Mouse (Mus musculus) liver, embryonic 12.5 days (tissue): ENCODE data around the gene Pigc. TPM values are rescaled to one million over a fixed set of nuclear protein-coding genes. Genes with fewer than 3 reads are reported as not detected.

ENCODE experiments used
- ATAC-seq: fragments of 200-750 bp; cut with Nextera tagmentation; 2 replicates; pipeline ENCODE4 v1.8.0; 2017; ENCODE audit warnings: moderate number of reproducible peaks, mild to moderate bottlenecking, moderate library complexity
- H3K27ac ChIP-seq: fragments of 300-500 bp; sonication (generic); 2 replicates; pipeline ENCODE4 v1.5.1; 2016; ENCODE audit warnings: mild to moderate bottlenecking
- H3K27me3 ChIP-seq: fragments of 300-500 bp; sonication (generic); replicated peaks from 2 replicates; pipeline ENCODE4 v1.6.1; 2016; ENCODE audit warnings: mild to moderate bottlenecking, moderate library complexity
- H3K36me3 ChIP-seq: fragments of 300-500 bp; sonication (generic); 2 replicates; pipeline ENCODE4 v1.6.1; 2016; ENCODE audit warnings: mild to moderate bottlenecking, moderate library complexity
- H3K4me1 ChIP-seq: fragments of 300-500 bp; sonication (generic); 2 replicates; pipeline ENCODE4 v1.6.1; 2016
- H3K4me2 ChIP-seq: fragments of 300-500 bp; sonication (generic); 2 replicates; pipeline ENCODE4 v1.6.1; 2016; ENCODE audit warnings: mild to moderate bottlenecking, moderate library complexity
- H3K4me3 ChIP-seq: fragments of 300-500 bp; sonication (generic); 2 replicates; pipeline ENCODE4 v1.5.1; 2016; ENCODE audit warnings: mild to moderate bottlenecking, moderate library complexity
- H3K9ac ChIP-seq: fragments of 300-500 bp; sonication (generic); 2 replicates; pipeline ENCODE4 v1.6.1; 2016; ENCODE audit warnings: mild to moderate bottlenecking, moderate library complexity
- H3K9me3 ChIP-seq: fragments of 300-500 bp; sonication (generic); replicated peaks from 2 replicates; pipeline ENCODE4 v1.6.1; 2016; ENCODE audit warnings: mild to moderate bottlenecking, moderate library complexity
- WGBS: fragments of 180-500 bp; shearing (Covaris S2); methylation state at CpG from one replicate; pipeline ENCODE4 v1.1.7; 2016; ENCODE audit not compliant: insufficient replicate concordance; 5-methylcytosine and 5-hydroxymethylcytosine counted together
- polyA plus RNA-seq: library from polyadenylated mRNA; unstranded; fragments of >200 nt; fragmentation: Nextera tagmentation; extraction: Ambion mirVana; gene quantifications from 2 replicates; pipeline ENCODE4 v1.2.1, GENCODE M21; 2016

Pigc gene
- polyA plus RNA-seq, 1 experiment from 2014 or later, result 12.2 TPM

DNA sequence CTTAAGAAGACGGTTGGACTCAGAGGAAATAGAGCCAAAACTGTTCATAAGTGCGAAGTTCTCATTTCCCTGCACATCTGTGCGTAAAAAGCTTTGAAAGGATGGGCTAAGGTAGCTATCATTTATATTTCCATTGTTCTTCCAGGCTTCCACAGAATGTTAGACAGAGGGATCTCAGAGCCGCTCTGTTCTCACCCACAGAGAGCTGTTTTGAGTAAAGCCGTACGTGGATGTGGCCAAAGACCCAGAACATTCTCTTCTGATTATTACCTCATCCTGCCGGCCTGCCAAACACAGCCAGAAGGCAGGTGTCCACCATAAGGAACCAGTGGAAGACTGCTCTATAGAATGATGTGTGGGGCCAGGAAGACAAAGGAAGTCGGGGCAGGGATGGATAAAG lies 32.3 kb downstream of the Pigc start:
- no peak overlapping the region for H3K9ac ChIP-seq
- no peak overlapping the region for H3K4me3 ChIP-seq
- H3K4me2 ChIP-seq, result no peak overlapping the region
- 74% methylated on average over 8 of the region's 8 CpGs for WGBS
- no peaks in the 10 kb centered on the region; the same call in 1 of the 2 replicates for H3K4me1 ChIP-seq
- H3K36me3 ChIP-seq, result no peaks in the 10 kb centered on the region
- no peak for ATAC-seq
- no peaks in the 10 kb centered on the region for H3K27me3 ChIP-seq
- H3K9me3 ChIP-seq, result no peaks in the 10 kb centered on the region
- no peak overlapping the region for H3K27ac ChIP-seq

DNA sequence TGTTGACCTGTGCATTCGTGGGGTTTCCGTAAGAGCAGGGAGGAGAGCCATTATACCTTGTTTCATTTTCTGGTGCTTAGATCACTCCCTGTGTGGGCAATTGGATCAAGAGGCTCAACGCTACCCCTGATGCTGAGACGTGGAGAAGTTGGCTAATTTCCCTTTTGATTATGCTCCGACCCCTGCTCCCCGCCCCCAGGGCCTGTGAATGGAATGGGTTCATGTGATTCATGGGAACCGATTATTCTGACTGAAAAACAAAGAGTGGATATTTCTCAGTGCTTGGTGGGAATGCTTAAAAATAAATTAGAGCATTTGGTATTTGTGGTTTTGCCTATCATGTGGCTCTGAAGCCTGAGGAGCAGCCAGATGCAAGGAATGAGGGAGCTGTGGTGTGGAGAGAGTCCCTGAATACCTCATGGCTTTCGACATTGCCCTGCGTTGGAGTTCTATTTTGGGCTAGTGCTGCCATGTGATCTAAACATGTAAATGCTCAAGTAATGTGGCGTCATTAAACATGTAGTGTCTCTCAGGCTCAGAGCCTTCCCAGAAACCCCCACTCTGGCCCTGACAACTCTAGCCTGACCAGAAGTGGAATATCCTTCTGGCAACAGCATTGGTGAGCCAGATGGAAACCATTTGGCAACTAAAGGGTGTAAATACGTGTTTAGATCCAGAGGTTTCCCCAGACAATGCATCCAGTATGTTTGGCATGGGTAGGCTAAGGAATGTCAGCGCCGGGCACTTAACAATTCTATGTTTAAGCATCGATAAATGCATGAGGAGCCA lies 34.9 kb downstream of the Pigc start:
- no peak for ATAC-seq
- Histone ChIP-seq H3K9me3 (no peaks in the 10 kb centered on the region), H3K4me2 (no peak overlapping the region), H3K4me1 (no peaks in the 10 kb centered on the region), H3K27ac (no peak overlapping the region), H3K9ac (no peak overlapping the region), H3K4me3 (no peak overlapping the region), H3K27me3 (no peaks in the 10 kb centered on the region), H3K36me3 (no peaks in the 10 kb centered on the region)
- WGBS, result 69% methylated on average over 14 of the region's 14 CpGs

DNA sequence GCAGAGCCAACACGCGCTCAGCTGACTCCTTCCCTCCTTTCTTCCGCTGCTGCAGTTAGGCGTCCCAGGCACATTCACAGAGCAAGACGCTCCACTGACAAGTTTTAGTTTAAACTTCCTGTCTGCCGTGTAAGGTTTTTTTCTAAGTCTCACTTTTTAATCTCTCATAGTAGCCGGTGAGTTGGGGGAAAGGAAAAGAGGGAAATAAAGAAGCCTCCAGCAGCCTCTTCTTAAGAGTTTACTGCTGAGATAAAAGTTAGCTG lies 35.5 kb downstream of the Pigc start:
- H3K27me3 ChIP-seq, result no peaks in the 10 kb centered on the region
- H3K9me3 ChIP-seq, result no peaks in the 10 kb centered on the region
- H3K9ac ChIP-seq, result no peak overlapping the region
- no peak for ATAC-seq
- H3K4me3 ChIP-seq, result no peak overlapping the region
- H3K36me3 ChIP-seq, result no peaks in the 10 kb centered on the region
- H3K4me2 ChIP-seq, result no peak overlapping the region
- 54% methylated on average over 7 of the region's 7 CpGs for WGBS
- H3K27ac ChIP-seq, result no peak overlapping the region
- H3K4me1 ChIP-seq, result no peaks in the 10 kb centered on the region

DNA sequence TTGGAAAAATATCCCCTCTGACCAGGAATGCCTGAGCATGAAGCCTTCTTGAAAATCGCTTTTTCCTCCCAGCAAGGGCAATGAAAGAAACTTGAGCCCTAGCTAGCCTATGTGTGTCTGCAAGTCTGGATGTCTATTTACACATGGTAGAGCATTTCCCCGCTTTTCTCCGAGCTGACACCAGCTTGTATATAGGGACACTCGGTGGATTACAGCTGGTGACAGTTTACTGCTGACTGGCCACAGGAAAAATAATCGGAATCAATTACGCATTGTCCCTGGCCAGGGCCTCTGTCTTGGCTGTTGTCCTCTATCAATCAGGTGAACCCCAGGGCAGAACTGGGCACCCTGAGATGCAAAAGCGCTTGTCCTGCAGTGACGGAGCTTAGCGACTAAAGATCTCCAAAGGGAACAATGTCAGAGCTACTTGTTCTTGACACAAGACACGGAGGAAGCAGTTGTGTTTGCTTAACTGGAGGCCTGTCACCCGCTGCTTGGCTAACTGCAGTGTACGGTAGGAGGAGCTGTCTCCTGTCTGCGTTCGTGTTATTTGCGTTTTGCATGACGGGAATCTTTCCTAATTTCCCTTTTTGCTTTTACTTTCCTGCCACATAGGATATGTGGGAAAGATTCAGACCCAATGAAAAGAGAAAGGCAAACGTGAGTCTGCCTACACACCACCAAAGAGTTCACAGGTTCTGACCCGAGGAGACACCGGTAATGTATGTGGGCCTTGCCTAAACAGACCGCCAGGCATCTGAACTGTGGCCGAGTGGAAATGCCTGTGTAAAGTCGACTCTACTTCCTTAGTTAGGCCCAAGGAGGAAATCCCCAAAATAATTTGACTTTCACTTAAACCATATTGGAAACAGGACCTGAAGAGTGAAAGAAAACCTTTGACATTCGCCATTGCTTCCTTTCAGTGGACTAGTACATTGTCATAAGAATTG lies 36.1 kb downstream of the Pigc start:
- Histone ChIP-seq H3K36me3 (no peaks in the 10 kb centered on the region), H3K9ac (no peak overlapping the region), H3K4me1 (no peaks in the 10 kb centered on the region), H3K4me2 (peak overlapping the region; percentile 21), H3K4me3 (no peak overlapping the region), H3K9me3 (no peaks in the 10 kb centered on the region), H3K27me3 (no peaks in the 10 kb centered on the region), H3K27ac (peak overlapping the region; percentile 0; the same call in 1 of the 2 replicates)
- ATAC-seq, result no peak
- WGBS, result 60% methylated on average over 23 of the region's 23 CpGs

DNA sequence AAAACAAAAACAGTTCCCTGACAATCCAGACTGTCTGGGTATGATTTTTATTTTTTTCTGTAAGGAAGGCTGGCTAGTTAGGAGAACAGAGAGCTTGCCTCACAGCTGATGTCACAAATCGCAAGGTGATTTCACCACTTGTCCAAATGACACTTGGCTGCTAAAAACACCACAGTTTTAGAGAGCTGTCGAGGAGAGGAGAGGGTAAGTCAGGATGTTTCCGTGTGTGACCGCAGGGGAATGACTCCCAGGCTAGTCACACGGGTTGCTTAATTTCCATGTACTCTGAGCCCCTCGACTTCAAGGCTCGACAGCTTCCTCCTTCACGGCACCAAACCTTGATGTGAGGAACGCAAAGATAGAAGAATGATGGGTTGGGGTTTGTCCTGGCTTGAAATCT lies 37.1 kb downstream of the Pigc start:
- no peak overlapping the region for H3K4me3 ChIP-seq
- no peaks in the 10 kb centered on the region for H3K9me3 ChIP-seq
- no peaks in the 10 kb centered on the region for H3K27me3 ChIP-seq
- H3K27ac ChIP-seq, result no peak overlapping the region
- H3K4me1 ChIP-seq, result no peaks in the 10 kb centered on the region
- no peak overlapping the region for H3K4me2 ChIP-seq
- WGBS, result 46% methylated on average over 9 of the region's 9 CpGs
- no peak for ATAC-seq
- H3K36me3 ChIP-seq, result no peaks in the 10 kb centered on the region
- no peak overlapping the region for H3K9ac ChIP-seq

DNA sequence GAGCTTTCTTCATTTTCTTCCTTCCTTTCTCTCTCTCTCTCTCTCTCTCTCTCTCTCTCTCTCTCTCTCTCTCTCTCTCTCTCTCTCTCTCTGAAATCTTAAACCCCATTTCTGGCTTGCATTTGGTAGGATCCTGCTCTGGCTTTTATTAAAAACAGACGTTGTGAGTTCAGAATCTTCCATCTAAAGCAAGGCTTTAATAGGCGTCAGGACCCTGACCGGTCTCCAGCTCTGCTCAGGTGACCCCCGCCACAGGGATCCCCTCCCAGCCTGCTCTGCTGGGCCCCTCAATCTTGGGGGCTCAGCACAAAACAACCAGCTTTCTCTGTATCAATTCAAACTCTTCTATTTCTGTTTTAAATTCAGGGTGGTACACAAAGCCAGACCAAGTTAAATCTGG lies 39.2 kb downstream of the Pigc start:
- WGBS, result 65% methylated on average over 4 of the region's 4 CpGs
- no peak for ATAC-seq
- Histone ChIP-seq H3K9ac (no peak overlapping the region), H3K27ac (no peak overlapping the region), H3K4me1 (no peaks in the 10 kb centered on the region), H3K4me3 (no peak overlapping the region), H3K27me3 (no peaks in the 10 kb centered on the region), H3K36me3 (no peaks in the 10 kb centered on the region), H3K4me2 (no peak overlapping the region), H3K9me3 (no peaks in the 10 kb centered on the region)

DNA sequence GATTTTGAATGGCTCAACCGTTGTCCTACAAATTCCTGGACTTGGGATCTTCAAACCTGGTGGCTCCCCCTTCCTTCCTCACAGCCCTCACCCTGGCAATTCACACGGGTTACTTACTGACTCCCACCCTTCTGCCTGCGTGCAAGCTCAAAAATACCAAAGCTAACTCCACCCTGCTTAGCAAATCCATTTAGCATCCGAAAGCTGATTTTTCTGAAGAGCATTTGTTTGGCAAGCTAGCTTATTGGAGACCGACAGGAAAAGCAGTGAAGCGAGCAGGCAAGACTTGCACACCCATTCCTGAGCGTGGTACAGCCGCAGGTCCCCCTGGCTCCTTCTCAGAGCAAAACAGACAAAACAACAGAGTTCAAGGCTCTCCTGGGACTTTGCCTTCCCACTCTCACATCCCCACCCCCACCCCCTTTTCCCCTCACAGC lies 39.7 kb downstream of the Pigc start:
- ATAC-seq, result no peak
- no peak overlapping the region for H3K9ac ChIP-seq
- H3K36me3 ChIP-seq, result no peaks in the 10 kb centered on the region
- no peaks in the 10 kb centered on the region for H3K9me3 ChIP-seq
- H3K4me1 ChIP-seq, result no peaks in the 10 kb centered on the region
- no peak overlapping the region for H3K4me3 ChIP-seq
- no peak overlapping the region for H3K4me2 ChIP-seq
- H3K27me3 ChIP-seq, result no peaks in the 10 kb centered on the region
- WGBS, result 47% methylated on average over 8 of the region's 8 CpGs
- no peak overlapping the region for H3K27ac ChIP-seq

DNA sequence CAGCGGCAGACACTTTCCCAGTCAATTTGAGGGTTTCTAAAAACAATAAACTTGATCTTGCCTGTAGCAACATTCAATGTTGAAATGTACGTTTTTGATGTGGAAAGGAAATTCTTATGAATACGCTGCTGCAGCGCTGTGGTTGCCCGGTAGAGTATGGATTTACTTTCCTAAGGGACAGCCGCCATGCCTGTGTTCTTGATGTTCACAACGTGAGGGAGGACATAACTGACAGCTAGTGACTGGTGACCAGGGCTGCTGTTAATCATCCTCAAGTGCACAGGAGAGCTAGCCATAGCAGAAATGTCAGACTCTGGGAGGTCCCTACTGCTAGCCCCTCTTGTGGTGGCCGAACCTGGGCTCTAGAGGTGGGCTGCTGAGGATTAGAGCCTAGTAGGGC lies 40.1 kb downstream of the Pigc start:
- WGBS, result 69% methylated on average over 8 of the region's 8 CpGs
- H3K36me3 ChIP-seq, result no peaks in the 10 kb centered on the region
- H3K4me3 ChIP-seq, result no peak overlapping the region
- no peak overlapping the region for H3K27ac ChIP-seq
- H3K9ac ChIP-seq, result no peak overlapping the region
- no peak overlapping the region for H3K4me2 ChIP-seq
- H3K9me3 ChIP-seq, result no peaks in the 10 kb centered on the region
- no peaks in the 10 kb centered on the region for H3K4me1 ChIP-seq
- H3K27me3 ChIP-seq, result no peaks in the 10 kb centered on the region
- ATAC-seq, result no peak

DNA sequence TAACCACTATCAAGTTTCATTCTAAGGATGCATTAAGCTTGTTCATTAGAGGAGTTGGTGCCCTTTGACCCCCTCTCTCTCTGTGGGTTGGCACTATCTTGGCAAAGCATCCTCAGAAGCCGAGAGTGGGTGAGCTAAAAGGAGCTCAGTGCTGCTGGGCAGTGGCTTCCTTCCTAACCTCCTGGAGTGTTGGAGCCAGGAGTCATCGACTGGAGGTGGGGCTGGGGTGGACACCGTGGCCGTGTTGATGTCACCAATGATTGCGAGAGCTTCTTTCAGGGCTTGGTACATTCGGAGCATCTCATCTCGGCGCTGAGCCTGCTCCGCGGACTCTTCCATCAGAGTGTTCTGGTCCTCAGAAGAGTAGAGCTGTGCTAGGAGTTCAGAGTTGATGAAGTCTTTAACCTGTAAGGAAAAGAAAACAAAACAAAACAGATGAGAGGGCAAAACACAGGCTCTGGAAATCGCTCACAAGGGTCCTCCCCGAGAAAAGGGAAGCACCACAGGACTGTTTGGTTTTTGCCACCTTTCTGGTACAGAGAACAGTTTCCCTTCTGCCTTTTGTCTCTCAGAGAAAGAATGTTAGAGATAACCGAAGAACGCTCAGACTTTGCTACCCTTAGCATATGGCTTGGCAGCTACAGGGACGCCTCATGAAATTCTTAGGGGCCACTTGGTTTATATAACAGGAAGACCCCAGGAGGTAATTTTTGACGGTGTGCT lies 42.7 kb downstream of the Pigc start:
- Histone ChIP-seq H3K4me3 (no peak overlapping the region), H3K4me1 (no peaks in the 10 kb centered on the region), H3K9ac (no peak overlapping the region), H3K36me3 (no peaks in the 10 kb centered on the region), H3K4me2 (no peak overlapping the region), H3K27ac (no peak overlapping the region), H3K9me3 (no peaks in the 10 kb centered on the region), H3K27me3 (no peaks in the 10 kb centered on the region)
- no peak for ATAC-seq
- WGBS, result 61% methylated on average over 16 of the region's 16 CpGs

DNA sequence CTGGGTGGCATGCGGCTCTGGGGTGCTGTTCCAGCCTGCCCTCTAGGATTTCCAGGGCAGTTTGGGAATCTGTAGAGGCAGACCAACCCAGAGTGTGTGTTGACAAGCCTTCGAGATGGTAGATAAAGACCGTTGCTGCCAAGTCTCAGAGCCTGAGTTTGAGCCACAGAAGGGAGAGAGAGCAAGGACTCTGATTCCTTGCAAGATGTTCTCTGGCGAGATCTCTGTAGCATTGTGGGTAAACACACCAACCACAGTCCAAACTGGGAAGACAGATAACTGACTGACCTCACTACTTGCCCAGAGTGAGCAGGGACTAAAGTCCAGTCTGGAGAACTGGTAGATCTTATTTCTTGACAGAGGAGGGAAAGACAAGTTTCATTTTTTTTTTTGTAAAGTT lies 44.6 kb downstream of the Pigc start:
- H3K4me2 ChIP-seq, result no peak overlapping the region
- no peak overlapping the region for H3K9ac ChIP-seq
- H3K36me3 ChIP-seq, result no peaks in the 10 kb centered on the region
- no peak for ATAC-seq
- WGBS, result 23% methylated on average over 4 of the region's 4 CpGs
- H3K4me3 ChIP-seq, result no peak overlapping the region
- H3K27ac ChIP-seq, result no peak overlapping the region
- H3K4me1 ChIP-seq, result 0 out of 2 replicates have a peak, but pooled peaks cover 7% of the 10 kb centered on the region
- no peaks in the 10 kb centered on the region for H3K27me3 ChIP-seq
- H3K9me3 ChIP-seq, result no peaks in the 10 kb centered on the region

DNA sequence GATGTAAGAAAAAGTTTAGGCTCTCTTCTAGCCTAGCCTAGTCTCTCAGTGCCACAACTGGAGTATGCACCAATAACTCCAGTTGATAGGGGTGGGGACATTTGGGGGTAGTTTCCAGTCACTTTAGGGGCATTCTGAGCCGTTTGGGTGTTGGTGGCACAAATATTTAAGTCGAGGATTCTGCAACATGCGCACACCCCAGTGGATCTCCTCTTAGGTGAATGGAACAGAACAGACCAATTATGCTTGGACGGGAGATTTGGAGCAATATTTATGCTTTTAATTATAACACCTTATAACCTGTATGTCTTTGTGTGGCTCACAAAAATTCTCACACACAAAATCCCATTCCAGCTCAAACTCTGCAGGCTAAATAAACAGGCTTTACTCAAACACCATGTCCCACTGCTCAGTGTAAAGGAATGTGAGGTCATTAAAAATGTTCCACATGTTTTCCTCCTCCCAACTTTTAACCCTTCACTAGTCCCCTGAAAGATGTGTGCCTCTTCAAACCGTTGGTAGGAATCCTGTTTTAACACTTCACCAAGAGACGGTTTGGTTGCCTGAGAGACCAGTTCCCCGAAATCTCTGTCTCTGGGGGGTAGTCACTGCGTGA lies 46.4 kb downstream of the Pigc start:
- no peak overlapping the region for H3K27ac ChIP-seq
- H3K4me2 ChIP-seq, result no peak overlapping the region
- 0 out of 2 replicates have a peak, but pooled peaks cover 7% of the 10 kb centered on the region for H3K4me1 ChIP-seq
- no peaks in the 10 kb centered on the region for H3K36me3 ChIP-seq
- H3K27me3 ChIP-seq, result no peaks in the 10 kb centered on the region
- no peak for ATAC-seq
- H3K4me3 ChIP-seq, result no peak overlapping the region
- H3K9ac ChIP-seq, result no peak overlapping the region
- 65% methylated on average over 8 of the region's 8 CpGs for WGBS
- H3K9me3 ChIP-seq, result no peaks in the 10 kb centered on the region
